Mouse (Mus musculus): ENCODE data around the gene Ralgps2. TPM values are rescaled to one million over a fixed set of nuclear protein-coding genes. Genes with fewer than 3 reads are reported as not detected.

Gene Ralgps2
- total RNA-seq, 1 experiment from 2014 or later, result 29.6 TPM

DNA sequence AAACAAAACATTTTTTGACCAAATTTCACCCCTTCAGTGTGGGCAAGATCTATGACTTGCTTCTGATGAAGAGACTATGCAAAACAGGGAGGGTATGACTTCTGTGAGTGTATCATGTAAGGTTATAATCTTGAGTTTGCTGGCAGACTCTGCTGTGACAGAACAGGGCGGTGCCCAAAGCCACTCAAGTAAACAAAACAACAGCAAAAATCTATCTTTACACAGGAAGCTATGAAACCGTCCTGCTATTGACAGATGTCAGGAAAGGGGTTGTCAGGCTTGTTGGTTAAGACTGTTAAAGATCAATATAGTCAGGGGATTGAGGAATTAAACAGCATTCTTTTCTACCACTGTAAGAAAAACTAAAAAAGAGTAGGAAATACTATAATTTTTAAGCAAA lies 33.8 kb downstream of the Ralgps2 start:
- no peak for DNase-seq

GRCm38 (mm10) chr1:156903899-156904298 lies 35.5 kb downstream of the Ralgps2 start:
- DNase-seq, result no peak

- DNase-seq, result no peak
Measured at GRCm38 (mm10) chr1:156901689-156902088, 37.7 kb downstream of the Ralgps2 start.

DNA sequence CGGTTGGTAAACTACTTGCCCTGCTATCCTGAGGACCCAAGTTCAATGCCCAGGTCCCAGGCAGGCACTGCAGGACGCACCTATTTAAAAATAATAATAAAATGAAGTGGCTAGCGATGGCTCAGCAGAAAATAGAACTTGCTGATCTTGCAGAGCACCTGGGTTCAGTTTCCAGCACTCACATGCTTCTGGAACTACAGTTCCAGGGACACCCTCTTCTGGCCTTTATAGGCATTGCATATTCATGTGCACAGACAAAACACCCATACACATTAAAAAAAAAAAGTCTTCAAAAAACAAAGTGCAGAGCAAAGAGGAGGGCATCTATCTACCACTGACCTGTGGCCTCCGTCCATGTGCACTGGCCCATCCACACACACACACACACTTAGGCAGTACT lies 47.9 kb downstream of the Ralgps2 start:
- DNase-seq, result no peak

GRCm38 (mm10) chr1:156888830-156889229 lies 50.6 kb downstream of the Ralgps2 start:
- no peak for DNase-seq

DNA sequence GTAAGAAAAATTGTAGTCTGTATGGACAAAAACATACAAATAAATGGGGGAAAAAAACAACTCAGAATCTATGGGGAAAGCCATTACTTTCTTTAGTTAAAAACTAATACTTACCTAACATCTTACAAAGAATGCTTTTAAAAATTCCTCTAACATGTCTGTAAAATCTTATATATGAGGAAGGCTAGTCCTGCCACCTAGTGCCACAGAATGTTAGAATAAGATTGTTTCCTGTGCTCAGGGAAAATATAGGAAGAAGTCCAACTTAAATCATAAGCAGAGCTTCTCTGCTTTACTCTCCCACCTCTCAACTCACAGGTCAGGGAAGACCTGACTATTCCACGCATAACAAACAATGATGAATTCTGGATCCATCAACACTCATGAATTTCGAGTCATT lies 53.5 kb downstream of the Ralgps2 start:
- no peak for DNase-seq

DNA sequence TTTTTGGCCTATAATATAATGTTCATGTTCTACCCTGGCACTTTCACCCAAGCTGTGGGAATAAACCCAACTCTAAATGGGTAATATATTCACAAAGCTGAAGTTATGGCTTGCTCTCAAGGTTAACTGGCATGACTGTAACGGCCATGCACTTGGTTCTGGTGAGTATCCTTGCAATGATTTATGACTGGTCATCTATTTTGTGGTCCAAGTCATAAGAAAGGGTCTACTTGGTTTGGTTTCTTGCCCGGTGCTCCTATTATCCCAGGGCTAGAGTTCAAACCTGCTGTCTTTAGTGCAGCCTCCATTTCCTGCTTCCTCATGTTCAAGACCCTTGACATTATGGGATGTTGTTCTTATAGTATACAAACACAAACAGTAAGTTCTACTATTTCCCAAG lies 54.6 kb downstream of the Ralgps2 start:
- DNase-seq, result no peak

DNA sequence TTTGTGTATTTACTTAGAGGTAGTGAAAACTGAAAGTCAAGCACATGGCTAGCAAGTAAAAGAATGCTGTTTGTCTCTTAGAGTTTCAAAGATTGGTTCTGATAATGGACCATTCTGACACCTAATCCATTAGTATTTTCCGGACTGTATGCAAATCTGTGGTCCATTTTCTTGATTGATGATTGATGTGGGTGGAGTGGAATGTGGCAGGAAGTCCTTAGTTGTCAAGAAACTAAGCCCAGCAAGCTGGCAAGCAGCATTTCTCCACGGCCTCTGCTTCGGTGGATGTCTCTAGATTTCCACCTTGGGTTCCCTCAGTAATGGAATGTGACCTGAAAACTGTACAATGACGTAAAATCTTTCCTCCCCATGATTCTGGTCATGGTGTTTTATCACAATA lies 68.8 kb downstream of the Ralgps2 start:
- DNase-seq, result no peak

DNA sequence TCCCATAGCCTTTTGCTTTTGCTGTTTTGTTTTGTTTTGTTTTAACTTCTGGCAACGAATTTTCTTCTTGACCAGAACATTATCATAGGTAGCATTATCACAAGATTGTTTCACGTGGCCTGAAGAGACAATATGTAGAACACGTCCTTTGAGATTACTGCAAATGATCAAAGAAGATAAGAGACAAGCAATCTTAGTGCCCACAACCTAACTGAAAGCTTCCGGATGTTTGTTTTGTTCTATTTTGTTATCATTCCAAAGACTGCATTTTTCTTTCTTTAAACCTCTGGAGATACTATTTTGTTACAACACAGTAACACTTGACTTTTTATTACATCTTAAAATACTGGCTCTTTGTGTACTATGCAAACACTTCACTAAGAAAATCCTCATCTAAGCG lies 69.4 kb downstream of the Ralgps2 start:
- DNase-seq, result no peak

GRCm38 (mm10) chr1:156864240-156864639 lies 75.2 kb downstream of the Ralgps2 start:
- no peak for DNase-seq

- no peak for DNase-seq
Measured at GRCm38 (mm10) chr1:156863726-156864125, 75.7 kb downstream of the Ralgps2 start.

GRCm38 (mm10) chr1:156861475-156862043 lies 77.9 kb downstream of the Ralgps2 start:
- DNase-seq, result peak; percentile 16

DNA sequence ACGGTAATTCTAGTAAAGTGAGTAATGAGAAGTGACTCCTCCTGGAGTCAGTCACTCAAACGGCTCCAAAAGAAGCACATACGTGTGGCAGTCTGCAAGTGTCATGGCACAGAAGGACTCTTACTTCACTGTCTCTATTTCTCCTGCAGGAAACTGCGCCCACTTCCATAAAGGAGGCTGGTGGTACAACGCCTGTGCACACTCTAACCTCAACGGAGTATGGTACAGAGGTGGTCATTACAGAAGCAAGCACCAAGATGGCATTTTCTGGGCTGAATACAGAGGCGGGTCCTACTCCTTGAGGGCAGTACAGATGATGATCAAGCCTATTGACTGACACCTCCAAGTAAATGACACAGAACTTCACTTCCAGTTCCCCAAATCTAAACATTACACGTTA lies 79.2 kb downstream of the Ralgps2 start:
- no peak for DNase-seq

- DNase-seq, result no peak
Measured at GRCm38 (mm10) chr1:156859711-156860250, 79.6 kb downstream of the Ralgps2 start.

DNA sequence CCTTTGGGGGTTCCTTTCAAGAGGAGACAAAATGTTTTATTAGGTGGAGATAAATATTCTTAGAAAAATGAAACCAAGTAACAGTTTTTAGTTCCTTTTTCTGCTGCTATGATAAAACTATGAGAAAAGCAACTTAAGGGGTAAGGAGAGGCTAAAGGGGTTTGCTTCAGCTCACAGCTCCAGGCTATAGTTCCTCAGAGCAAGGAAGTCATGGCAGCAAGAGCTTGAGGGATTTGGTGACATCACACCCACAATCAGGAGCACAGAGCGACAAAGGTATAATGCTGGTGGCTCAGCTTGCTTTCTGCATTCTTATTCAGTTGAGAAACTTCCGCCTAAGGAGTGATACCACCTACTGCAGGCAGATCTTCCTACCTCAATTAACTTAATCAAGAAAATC lies 80.3 kb downstream of the Ralgps2 start:
- DNase-seq, result no peak

DNA sequence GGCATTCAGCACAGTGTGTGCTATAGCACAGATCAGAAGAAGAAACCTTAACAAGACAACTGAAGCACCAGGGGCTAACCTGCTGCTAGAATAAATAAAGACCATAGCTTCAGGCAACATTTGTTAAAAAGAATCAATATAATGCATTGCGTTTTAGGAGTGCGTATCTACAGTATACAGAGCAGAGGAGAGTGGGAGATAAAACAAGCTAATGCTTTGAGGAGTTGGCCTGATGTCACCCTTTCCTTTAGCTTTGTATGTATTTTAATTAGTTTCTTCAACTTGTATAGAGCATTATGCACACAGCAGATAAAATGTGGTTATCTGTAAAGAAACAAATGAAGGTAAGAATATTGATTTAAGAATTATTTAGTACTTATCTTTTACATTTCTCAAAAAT lies 82.8 kb downstream of the Ralgps2 start:
- DNase-seq, result no peak

- DNase-seq, result no peak
Measured at GRCm38 (mm10) chr1:156854558-156854957, 84.9 kb downstream of the Ralgps2 start.

DNA sequence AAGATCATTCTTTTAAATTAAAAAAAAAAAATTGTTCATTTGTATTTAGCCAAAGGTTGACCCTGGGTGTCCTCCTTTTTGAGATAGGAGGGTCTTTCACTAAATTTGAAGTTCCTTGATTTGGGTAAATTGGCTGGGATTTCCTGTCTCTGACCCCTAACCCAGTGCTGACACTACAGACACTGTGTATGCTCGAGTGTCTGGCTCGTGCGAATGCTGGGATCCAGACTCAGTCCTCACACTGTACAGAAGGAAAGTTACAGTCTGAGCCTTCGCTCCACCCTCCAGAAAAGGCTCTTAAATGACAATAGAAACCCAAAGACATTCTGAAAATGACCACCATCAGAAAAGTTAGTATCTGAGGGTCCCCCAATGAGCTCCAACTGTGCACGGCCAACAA lies 86.6 kb downstream of the Ralgps2 start:
- no peak for DNase-seq

GRCm38 (mm10) chr1:156852409-156852808 lies 87.0 kb downstream of the Ralgps2 start:
- DNase-seq, result no peak

DNA sequence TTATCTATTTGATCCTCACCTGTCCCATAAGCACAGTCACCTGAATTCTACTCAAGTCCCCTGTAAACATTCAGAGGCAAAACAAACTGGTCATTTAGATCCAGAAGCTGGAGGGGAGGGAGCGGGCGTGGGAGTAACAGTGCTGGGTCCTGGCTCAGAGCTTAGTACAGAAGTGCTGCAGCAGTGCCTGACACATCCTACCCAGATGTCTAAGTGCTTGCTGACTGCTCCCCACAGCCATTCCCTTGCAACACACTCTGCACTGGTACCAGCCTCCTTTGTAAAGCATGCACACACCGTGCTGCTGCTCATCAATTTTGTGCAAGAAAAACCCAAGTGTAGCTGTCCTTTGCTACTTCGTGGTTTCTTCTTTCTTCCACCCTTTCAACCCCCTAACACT lies 92.3 kb downstream of the Ralgps2 start:
- no peak for DNase-seq

DNA sequence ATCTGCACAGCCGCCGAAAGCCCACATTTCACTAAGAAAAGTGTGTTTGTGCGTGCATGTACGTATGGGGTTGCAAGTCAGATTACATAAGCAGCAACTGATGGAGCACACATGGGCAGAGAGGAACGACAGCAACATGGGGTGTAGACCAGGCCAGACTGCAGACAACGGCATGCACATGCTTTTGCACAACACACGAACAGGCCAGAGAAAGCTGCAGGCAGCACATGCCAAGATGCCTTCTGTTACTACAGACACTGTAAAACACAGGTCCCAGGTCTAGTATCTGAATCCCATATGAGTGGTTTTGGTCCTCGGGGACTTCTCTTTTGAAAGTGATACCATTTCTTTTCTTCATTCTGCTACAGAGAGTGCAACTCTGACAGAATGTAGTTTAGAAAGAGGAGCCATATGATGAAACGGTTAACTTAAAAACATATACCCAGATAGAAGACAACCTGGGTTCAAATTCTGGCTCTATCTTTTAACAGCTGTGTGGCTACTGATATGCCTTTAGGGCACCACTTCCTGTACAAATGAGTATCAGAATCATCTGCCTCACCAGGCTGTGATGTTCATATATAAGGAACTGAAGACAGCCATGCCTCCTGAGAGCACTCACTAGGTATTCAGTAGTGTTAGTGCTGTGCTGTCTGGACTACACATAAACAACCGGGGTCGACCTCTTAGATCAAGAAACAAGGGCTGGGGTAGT lies 97.6 kb downstream of the Ralgps2 start:
- no peak for DNase-seq

GRCm38 (mm10) chr1:156838695-156839094 lies 100.7 kb downstream of the Ralgps2 start:
- peak; percentile 32 for DNase-seq

DNA sequence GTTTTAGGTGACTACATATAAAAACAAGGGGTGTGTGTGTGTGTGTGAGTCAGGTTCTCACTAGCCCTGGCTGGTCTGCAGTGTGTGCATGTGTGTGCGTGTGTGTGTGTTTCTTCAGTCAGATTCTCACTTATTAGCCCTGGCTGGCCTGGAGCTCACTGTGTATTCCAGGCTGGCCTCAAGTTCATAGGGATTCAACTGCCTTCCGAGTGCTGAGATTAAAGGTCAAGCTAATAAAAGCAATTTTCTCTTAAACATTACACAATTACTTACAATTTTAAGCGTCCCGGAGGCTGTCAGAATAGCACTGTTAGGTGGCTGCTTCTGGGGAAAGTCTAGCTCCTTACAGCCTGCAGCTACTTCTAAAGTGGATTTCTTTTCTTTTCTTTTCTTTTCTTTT lies 101.2 kb downstream of the Ralgps2 start, which contains the start of gene Angptl1:
Gene Angptl1 (plus strand): TSS at position 386 of the 400 bp plus-strand sequence.
- no peak for DNase-seq

GRCm38 (mm10) chr1:156819236-156819635 lies 120.2 kb downstream of the Ralgps2 start:
- no peak for DNase-seq
